Mouse (Mus musculus) cortical plate, adult 2 months (tissue): Measurements from ENCODE around the gene Large1.

ENCODE experiments used
- CTCF ChIP-seq: fragments of 200-500 bp; IDR thresholded peaks from 2 replicates; pipeline ENCODE4 v1.5.1; 2011; ENCODE audit warnings: mild to moderate bottlenecking, control low read depth, low read length; ENCODE audit not compliant: insufficient read depth; ENCODE audit errors: extremely low read depth
- POLR2A ChIP-seq: fragments of 200-500 bp; IDR thresholded peaks from 2 replicates; pipeline ENCODE4 v1.6.1; 2011; ENCODE audit warnings: mild to moderate bottlenecking, low read length, control low read depth; ENCODE audit not compliant: insufficient read depth; ENCODE audit errors: extremely low read depth

DNA sequence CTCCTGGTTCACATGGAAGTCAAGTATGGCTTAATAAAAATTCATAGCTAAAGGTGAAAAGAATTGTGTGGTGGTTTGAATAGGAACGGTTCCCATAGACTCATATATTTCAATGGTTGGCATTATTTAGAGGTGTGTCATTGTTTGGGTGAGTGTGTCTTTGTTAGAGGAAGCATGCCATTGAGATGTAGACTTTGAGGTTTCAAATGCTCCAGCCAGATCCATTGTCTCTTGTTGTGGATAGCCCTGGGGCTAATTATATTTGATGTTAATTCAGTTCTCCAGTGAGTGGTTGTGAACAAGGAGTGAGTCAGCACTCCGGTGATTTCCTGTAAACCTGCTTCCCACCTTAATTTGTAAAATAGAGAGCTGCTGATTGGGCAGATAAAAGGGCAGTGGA, 362.9 kb downstream of the Large1 start:
- TF ChIP-seq CTCF, result no peak
- TF ChIP-seq POLR2A, result no peak
